Mouse (Mus musculus) CH12.LX (cell line): ENCODE measurements around the gene Ralb. TPM values are rescaled to one million over a fixed set of nuclear protein-coding genes. Genes with fewer than 3 reads are reported as not detected.

Experiments used
- DNase-seq: peaks from one replicate; pipeline ENCODE4 v3.0.0-alpha.2; 2013; ENCODE audit errors: extremely low read depth
- H3K27ac ChIP-seq: 2 replicates; pipeline ENCODE4 v1.5.1; 2012; ENCODE audit warnings: low read depth, mild to moderate bottlenecking, control low read depth, moderate library complexity; ENCODE audit not compliant: insufficient read depth
- H3K27me3 ChIP-seq: replicated peaks from 2 replicates; pipeline ENCODE3; 2012; ENCODE audit warnings: inconsistent platforms
- H3K36me3 ChIP-seq, 2 experiments: replicated peaks in 1 of 2; 2 replicates each; pipeline versions ENCODE3 to v1.6.1; 2012; ENCODE audit warnings: inconsistent platforms in 1 of 2, low read length in 1 of 2, mild to moderate bottlenecking in 1 of 2, mixed read lengths in 1 of 2, moderate library complexity in 1 of 2; ENCODE audit not compliant: control insufficient read depth in 1 of 2, insufficient read depth in 1 of 2
- H3K4me1 ChIP-seq, 2 experiments: 2 replicates each; pipeline ENCODE4 v1.6.1; 2012; ENCODE audit warnings: inconsistent platforms in 1 of 2, moderate library complexity in 1 of 2; ENCODE audit not compliant: insufficient read depth in 2 of 2, control insufficient read depth in 1 of 2
- H3K4me2 ChIP-seq: 2 replicates; pipeline ENCODE4 v1.6.1; 2012; ENCODE audit warnings: low read depth, mild to moderate bottlenecking, control low read depth; ENCODE audit not compliant: poor library complexity, insufficient read depth, severe bottlenecking
- H3K4me3 ChIP-seq, 3 experiments: fragments of 150-350 bp in 1 of 3; sonication (generic) in 1 of 3; replicated peaks in 1 of 3; 2 replicates each; pipeline versions ENCODE3 to v1.5.1; 2011 to 2012; ENCODE audit warnings: low read depth in 2 of 3, low read length in 2 of 3, mild to moderate bottlenecking in 2 of 3, moderate library complexity in 2 of 3, control low read depth in 1 of 3, improper control_type of control experiment in 1 of 3, inconsistent platforms in 1 of 3, mixed read lengths in 1 of 3; ENCODE audit not compliant: poor library complexity in 1 of 3
- H3K79me2 ChIP-seq: replicated peaks from 2 replicates; pipeline ENCODE4 v1.6.1; 2012; ENCODE audit warnings: mild to moderate bottlenecking, moderate library complexity; ENCODE audit not compliant: control insufficient read depth, poor library complexity, insufficient read depth, severe bottlenecking; ENCODE audit errors: extremely low read depth
- H3K9ac ChIP-seq: 2 replicates; pipeline ENCODE4 v1.6.1; 2012; ENCODE audit warnings: low read depth, mild to moderate bottlenecking, control low read depth, moderate library complexity; ENCODE audit not compliant: insufficient read depth
- H3K9me3 ChIP-seq: replicated peaks from 2 replicates; pipeline ENCODE3; 2012; ENCODE audit warnings: low read length, inconsistent platforms, mixed read lengths
- CTCF ChIP-seq, 2 experiments: IDR thresholded peaks in 1 of 2; conservative IDR thresholded peaks in 1 of 2; 2 replicates each; pipeline ENCODE4 v1.5.1; 2011 to 2012; ENCODE audit warnings: low read depth in 2 of 2, low read length in 2 of 2, improper control_type of control experiment in 1 of 2, inconsistent platforms in 1 of 2, mild to moderate bottlenecking in 1 of 2, moderate library complexity in 1 of 2
- JUN ChIP-seq: IDR thresholded peaks from 2 replicates; pipeline ENCODE4 v1.6.1; 2011; ENCODE audit warnings: low read depth, mild to moderate bottlenecking, low read length, improper control_type of control experiment, moderate library complexity; ENCODE audit not compliant: insufficient read depth
- MAZ ChIP-seq: IDR thresholded peaks from 2 replicates; pipeline ENCODE4 v1.6.1; 2012; ENCODE audit warnings: low read depth, mild to moderate bottlenecking, inconsistent platforms, low read length, improper control_type of control experiment, moderate library complexity
- MXI1 ChIP-seq: IDR thresholded peaks from 2 replicates; pipeline ENCODE4 v1.6.1; 2011; ENCODE audit warnings: mild to moderate bottlenecking, low read depth, low read length, improper control_type of control experiment
- MYC ChIP-seq: IDR thresholded peaks from 2 replicates; pipeline ENCODE4 v1.6.1; 2011; ENCODE audit warnings: low read depth, mild to moderate bottlenecking, improper control_type of control experiment, low read length
- RAD21 ChIP-seq: IDR thresholded peaks from 2 replicates; pipeline ENCODE4 v1.6.1; 2011; ENCODE audit warnings: low read depth, mild to moderate bottlenecking, low read length, improper control_type of control experiment, moderate library complexity
- SMC3 ChIP-seq: IDR thresholded peaks from 2 replicates; pipeline ENCODE4 v1.6.1; 2011; ENCODE audit warnings: low read depth, low read length, improper control_type of control experiment
- TBP ChIP-seq: conservative IDR thresholded peaks from 2 replicates; pipeline ENCODE4 v1.6.1; 2011; ENCODE audit warnings: low read depth, low read length, improper control_type of control experiment
- ZNF384 ChIP-seq: IDR thresholded peaks from 2 replicates; pipeline ENCODE4 v1.6.1; 2012; ENCODE audit warnings: low read depth, low read length, improper control_type of control experiment, inconsistent platforms
- dilution Hi-C: fragments of 300-500 bp; cut with MboI; formaldehyde crosslinking; loops from 2 replicates; pipeline ENCODE4 v1.14.3; 2020; ENCODE audit warnings: low sequenced_read_pairs; ENCODE audit not compliant: extremely low pct_unique_long_range_greater_than_20kb, extremely low pct_ligation_motif_present
- in situ Hi-C: fragments of 300-500 bp; cut with MboI; formaldehyde crosslinking; loops from 3 replicates; pipeline ENCODE4 v1.14.3; 2019; ENCODE audit warnings: low sequenced_read_pairs, low pct_ligation_motif_present, low pct_unique_long_range_greater_than_20kb, mixed read lengths
- polyA plus RNA-seq: library from polyadenylated mRNA; unstranded; fragments of >175 nt; gene quantifications from 2 replicates; pipeline ENCODE4 v1.2.1, GENCODE M21; 2012; ENCODE audit warnings: low read depth; ENCODE audit not compliant: insufficient read length
- total RNA-seq, 2 experiments: library from RNA; depleted of rRNA; stranded (reverse); fragments of 300-350 nt in 1 of 2; fragments of >200 nt in 1 of 2; gene quantifications; 2 replicates each; pipeline ENCODE4 v1.2.3; 2012 to 2014

Gene Ralb
- total and polyA plus RNA-seq, 3 experiments: 18.2 to 28.7 (median 22.9) TPM

DNA sequence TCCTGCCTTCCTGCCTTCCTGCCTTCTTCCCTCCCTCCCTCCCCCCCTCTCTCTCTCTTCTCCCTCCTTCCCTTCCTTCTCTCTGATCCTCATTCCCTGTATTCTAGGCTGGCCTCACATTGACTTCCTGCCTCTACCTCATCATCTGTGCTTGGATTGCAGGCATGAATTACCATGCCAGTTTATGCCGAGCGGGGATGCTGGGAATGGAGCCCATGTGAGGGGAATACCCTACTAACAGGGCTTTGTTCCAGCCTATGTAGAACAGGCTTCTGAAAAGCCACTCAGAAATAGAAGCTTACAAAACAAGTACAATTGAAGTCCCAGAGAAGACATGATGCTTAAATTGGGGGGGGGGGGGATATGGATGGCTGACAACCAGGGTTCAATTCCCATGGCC is 44.5 kb downstream of the Ralb start (continued):
- no peak for TF ChIP-seq JUN

DNA sequence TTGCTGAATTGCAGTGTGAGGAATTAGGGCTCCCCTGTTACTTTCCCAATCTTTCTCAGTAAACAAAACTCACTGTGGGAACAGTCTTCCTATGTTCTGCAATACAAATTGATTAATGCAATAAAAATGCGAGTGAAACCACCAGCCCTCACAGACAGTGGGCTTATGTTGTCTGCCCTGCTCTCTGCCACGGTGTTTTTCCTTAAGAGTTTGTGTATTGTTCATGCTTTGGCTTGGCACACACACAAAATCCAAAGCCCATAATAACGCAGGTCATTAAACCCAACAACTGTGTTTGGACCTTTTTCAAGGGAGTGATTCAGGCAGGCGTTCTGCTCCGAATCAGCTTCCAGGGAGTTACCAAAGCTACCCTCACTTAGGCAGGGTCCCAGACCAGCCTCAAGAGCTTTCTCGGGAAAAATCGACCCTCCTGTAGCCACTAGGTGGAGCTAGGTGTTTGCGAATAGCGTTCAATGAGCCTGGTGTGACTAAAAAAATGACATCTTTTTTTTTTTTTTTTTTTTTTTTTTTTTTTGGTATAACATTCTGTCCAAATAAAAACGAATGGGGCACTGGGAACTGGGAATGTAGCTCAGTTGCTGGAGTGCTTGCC is 46.5 kb downstream of the Ralb start:
- H3K27me3 ChIP-seq: no peaks in the 10 kb centered on the region

DNA sequence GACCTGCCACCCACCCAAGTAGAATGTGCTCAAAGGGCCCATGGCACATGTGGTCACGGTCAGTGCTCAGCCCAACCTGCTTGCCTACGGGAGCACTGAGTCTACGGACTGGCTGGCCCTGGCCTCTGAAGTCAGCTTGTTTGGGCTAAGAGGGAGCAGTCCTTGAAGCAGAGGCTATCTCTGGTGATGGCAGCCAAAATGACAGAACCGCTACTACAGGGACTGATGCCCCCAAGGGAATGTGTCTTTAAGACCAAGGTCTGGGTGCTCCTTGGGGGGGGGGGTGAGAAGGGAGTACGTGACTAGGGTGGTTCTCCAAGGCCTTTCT is 47.1 kb downstream of the Ralb start:
- no peak overlapping the region for H3K27ac ChIP-seq
- H3K79me2 ChIP-seq: no peaks in the 10 kb centered on the region; the same call in 1 of the 2 replicates
- no peaks in the 10 kb centered on the region for H3K27me3 ChIP-seq
- H3K4me1 ChIP-seq: peaks cover 2 to 15% of the 10 kb centered on the region in 2 experiments; a peak in 2 of 4 replicates
- no peaks in the 10 kb centered on the region for H3K36me3 ChIP-seq
- in situ Hi-C loops: no loop called here
- no peaks in the 10 kb centered on the region for H3K9me3 ChIP-seq
- DNase-seq: no peak
- TF ChIP-seq MXI1: 0 out of 2 replicates have a peak, but pooled peaks have one; percentile 39
- no peak for TF ChIP-seq TBP
- TF ChIP-seq MAZ: peak; percentile 14; the same call in 1 of the 2 replicates
- peak overlapping the region in 1 of 3 experiments; percentile 19 for H3K4me3 ChIP-seq
- H3K9ac ChIP-seq: no peak overlapping the region
- peak overlapping the region; percentile 87 for H3K4me2 ChIP-seq
- dilution Hi-C loops: no loop called here

More for the DNA sequence above, 46.5 kb downstream of the Ralb start:
- peaks cover 2 to 15% of the 10 kb centered on the region in 2 experiments; a peak in 2 of 4 replicates for H3K4me1 ChIP-seq
- peak overlapping the region; percentile 87 for H3K4me2 ChIP-seq
- no peak overlapping the region for H3K4me3 ChIP-seq
- dilution Hi-C loops (no loop called here), in situ Hi-C loops (no loop called here)
- no peak overlapping the region for H3K27ac ChIP-seq
- no peaks in the 10 kb centered on the region; the same call in 1 of the 2 replicates for H3K79me2 ChIP-seq
- no peaks in the 10 kb centered on the region for H3K9me3 ChIP-seq
- H3K9ac ChIP-seq: no peak overlapping the region
- no peaks in the 10 kb centered on the region for H3K36me3 ChIP-seq
- peak; percentile 60 for DNase-seq
- peak; percentile 51 to 83 for TF ChIP-seq CTCF (conservative IDR thresholded peaks at IDR 0.05 in 1 of 2, IDR thresholded peaks at IDR 0.05 in 1 of 2; ENCODE audit: low read depth in 2 of 2, low read length in 2 of 2)
- peak; percentile 83 for TF ChIP-seq RAD21
- TF ChIP-seq SMC3: peak; percentile 49
- no peak for TF ChIP-seq MYC
- TF ChIP-seq ZNF384: peak; percentile 99
